Mouse (Mus musculus) megakaryocyte, embryonic 14.5 days (primary cell): ENCODE data around the gene Nup210.

Source experiments
- FLI1 ChIP-seq: IDR thresholded peaks from 2 replicates; pipeline ENCODE4 v1.6.1; 2012; ENCODE audit warnings: low read length, inconsistent platforms, mixed read lengths
- GATA1 ChIP-seq: IDR thresholded peaks from 3 replicates; pipeline ENCODE4 v1.6.1; 2012; ENCODE audit warnings: mixed read lengths, low read length, inconsistent platforms, borderline replicate concordance

DNA sequence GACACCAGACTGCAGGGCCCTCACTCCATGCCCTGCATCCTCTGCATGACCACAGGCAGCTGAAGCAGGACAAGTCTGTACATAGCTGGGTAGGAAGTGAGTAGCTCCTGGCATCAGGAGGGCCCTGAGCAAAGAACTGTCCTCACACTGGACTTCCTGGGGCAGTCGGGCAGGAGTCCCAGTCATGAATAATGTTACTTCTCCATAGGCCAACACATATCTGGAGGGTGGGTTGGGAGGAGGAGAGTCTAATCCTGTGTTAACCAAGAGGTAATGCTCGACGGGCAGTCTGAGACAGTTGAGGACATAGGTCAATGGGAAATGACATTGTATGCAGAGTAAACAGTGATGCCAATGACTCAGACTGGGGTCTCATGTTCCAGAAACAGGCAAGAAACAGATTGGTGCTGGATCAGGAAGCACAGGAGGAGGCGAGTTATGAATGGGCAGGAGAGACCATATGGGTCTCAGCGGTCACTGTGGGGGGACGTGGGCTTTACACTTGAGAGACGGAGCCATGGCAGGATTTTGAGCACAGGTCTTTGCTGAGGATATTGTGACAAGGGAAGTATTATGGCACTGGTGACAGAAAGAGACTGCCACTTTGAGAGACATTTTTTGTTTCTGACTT lies 99.9 kb downstream of the Nup210 start:
- TF ChIP-seq GATA1 = no peak
- no peak for TF ChIP-seq FLI1
